20 mouse cellular contexts compared by ENCODE assay signal in the genomic region with DNA sequence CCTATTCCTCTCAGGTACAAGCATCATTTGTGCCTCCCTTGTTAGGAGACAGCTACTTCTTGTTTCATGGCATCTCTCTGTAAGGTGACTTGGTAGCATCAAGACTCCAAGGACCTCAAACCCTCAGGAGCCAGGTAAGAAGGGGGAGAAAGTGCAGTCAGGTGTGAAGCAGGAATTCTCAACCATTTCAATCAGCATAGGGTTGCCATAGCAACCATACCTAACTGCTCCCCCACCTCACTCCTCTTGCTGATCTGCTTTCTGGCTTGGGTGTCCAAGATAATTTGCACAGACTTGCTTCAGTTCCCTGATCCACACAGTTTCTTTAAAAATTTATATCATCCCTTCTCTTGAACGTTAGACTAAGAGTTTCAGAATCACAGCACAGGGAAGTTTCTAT.
"Had no signal": no experiment of that assay in that cellular context is flagged by ENCODE, and none has a peak within 500 bp of the region (broad histone marks: within the 10 kb centered on the region; RNA-seq: fewer than 3 reads in every experiment).

No protein-coding gene starts in this region.

- H3K4me1 ChIP-seq: stomach, embryonic 15.5 days had no signal

- H3K9me3 ChIP-seq: limb, embryonic 12.5 days; limb, embryonic 15.5 days; neural tube, embryonic 13.5 days; stomach, embryonic 15.5 days had no signal

- H3K4me2 ChIP-seq: limb, embryonic 12.5 days; limb, embryonic 15.5 days; liver, embryonic 11.5 days; lung, embryonic 14.5 days; neural tube, embryonic 13.5 days; stomach, embryonic 15.5 days had no signal

- DNase-seq: kidney, adult 18-20 months; kidney, adult 9 months; kidney, postnatal 14 days; kidney, postnatal 4 days; left cerebral cortex, postnatal 4 days; liver, postnatal 0 days; lung, embryonic 14.5 days; retina, postnatal 1 day; right cerebral cortex, postnatal 25 days; spleen, adult 18-20 months; thymus, postnatal 25 days had no signal

- H3K27ac ChIP-seq: limb, embryonic 12.5 days; limb, embryonic 15.5 days; liver, embryonic 14.5 days; macrophage; neural tube, embryonic 13.5 days; stomach, embryonic 15.5 days had no signal

- ATAC-seq: liver, postnatal 0 days; lung, postnatal 0 days had no signal

- H3K27me3 ChIP-seq: limb, embryonic 12.5 days; limb, embryonic 15.5 days; stomach, embryonic 15.5 days had no signal

- H3K4me3 ChIP-seq: limb, embryonic 12.5 days; limb, embryonic 15.5 days; myocyte; neural tube, embryonic 13.5 days; stomach, embryonic 15.5 days had no signal

- H3K9ac ChIP-seq: limb, embryonic 12.5 days; limb, embryonic 15.5 days; liver, embryonic 14.5 days; liver, postnatal 0 days; lung, embryonic 14.5 days; neural tube, embryonic 13.5 days; stomach, embryonic 15.5 days had no signal

- H3K36me3 ChIP-seq: limb, embryonic 12.5 days; limb, embryonic 15.5 days; neural tube, embryonic 13.5 days; stomach, embryonic 15.5 days had no signal
